17 mouse cellular contexts compared by ENCODE assay signal in genomic region chr6:108844093-108844492, GRCm38 (mm10). TPM values are rescaled to one million over a fixed set of nuclear protein-coding genes. Genes with fewer than 3 reads are reported as not detected.
DNase-seq lines count a peak whose midpoint lies in the region; ATAC-seq and TF ChIP-seq lines count a peak whose summit lies in the region.
"Had no signal": no experiment of that assay in that cellular context is flagged by ENCODE, and none has a peak within 500 bp of the region (broad histone marks: within the 10 kb centered on the region; RNA-seq: fewer than 3 reads in every experiment).

No protein-coding gene starts in this region.

- H3K4me2 ChIP-seq in lung, postnatal 0 days (replicated peaks; ENCODE audit: low read depth, low read length): no peak overlapping the region
- no peak overlapping the region for H3K4me2 ChIP-seq in midbrain, embryonic 13.5 days (replicated peaks)
- H3K4me2 ChIP-seq: embryonic facial prominence, embryonic 13.5 days; liver, embryonic 13.5 days; lung, embryonic 15.5 days had no signal

- H3K4me1 ChIP-seq in lung, postnatal 0 days (ENCODE audit: insufficient read depth, low read depth, low read length): no peaks in the 10 kb centered on the region
- H3K4me1 ChIP-seq in MEL (ENCODE audit: control insufficient read depth in 1 of 2, insufficient read depth in 2 of 2, low read length in 2 of 2): peaks cover 0 to 6% of the 10 kb centered on the region in 2 experiments; a peak in 2 of 4 replicates
- no peaks in the 10 kb centered on the region for H3K4me1 ChIP-seq in midbrain, embryonic 13.5 days (replicated peaks)
- H3K4me1 ChIP-seq: embryonic facial prominence, embryonic 13.5 days; liver, embryonic 13.5 days; lung, embryonic 15.5 days had no signal

- peaks cover 4% of the 10 kb centered on the region; the same call in 1 of the 2 replicates for H3K36me3 ChIP-seq in lung, postnatal 0 days (ENCODE audit: insufficient read depth, low read length)
- peaks cover 3 to 13% of the 10 kb centered on the region in 2 experiments; a peak in 3 of 4 replicates for H3K36me3 ChIP-seq in MEL (ENCODE audit: control insufficient read depth in 1 of 2, insufficient read depth in 2 of 2, low read length in 2 of 2)
- H3K36me3 ChIP-seq in midbrain, embryonic 13.5 days: peaks cover 56% of the 10 kb centered on the region

- no peak for TF ChIP-seq POLR2A in MEL (IDR thresholded peaks at IDR 0.05; ENCODE audit: control insufficient read depth in 1 of 2, insufficient read depth in 1 of 2, low read depth in 1 of 2, low read length in 2 of 2, poor library complexity in 1 of 2)

- no peak for TF ChIP-seq CTCF in lung, postnatal 0 days (IDR thresholded peaks at IDR 0.05)
- no peak for TF ChIP-seq CTCF in MEL (IDR thresholded peaks at IDR 0.05 in 2 of 3, conservative IDR thresholded peaks at IDR 0.05 in 1 of 3; ENCODE audit: control insufficient read depth in 1 of 3, insufficient read depth in 1 of 3, low read depth in 2 of 3, low read length in 3 of 3, poor library complexity in 1 of 3, severe bottlenecking in 1 of 3)

- no peak overlapping the region for H3K9ac ChIP-seq in lung, postnatal 0 days (replicated peaks; ENCODE audit: low read depth)
- H3K9ac ChIP-seq in MEL (ENCODE audit: control insufficient read depth, low read depth, low read length, poor library complexity, severe bottlenecking): no peak overlapping the region
- no peak overlapping the region for H3K9ac ChIP-seq in midbrain, embryonic 13.5 days (replicated peaks)
- H3K9ac ChIP-seq: embryonic facial prominence, embryonic 13.5 days; liver, embryonic 13.5 days; lung, embryonic 15.5 days had no signal

- no peaks in the 10 kb centered on the region for H3K27me3 ChIP-seq in lung, postnatal 0 days (replicated peaks; ENCODE audit: insufficient read depth, low read length)
- H3K27me3 ChIP-seq in MEL (ENCODE audit: control insufficient read depth in 1 of 2, insufficient read depth in 2 of 2, low read length in 2 of 2): no peaks in the 10 kb centered on the region
- no peaks in the 10 kb centered on the region for H3K27me3 ChIP-seq in midbrain, embryonic 13.5 days
- H3K27me3 ChIP-seq: embryonic facial prominence, embryonic 13.5 days; liver, embryonic 13.5 days; lung, embryonic 15.5 days had no signal

- no peak for TF ChIP-seq RAD21 in MEL (IDR thresholded peaks at IDR 0.05; ENCODE audit: low read depth, low read length)

- no peaks in the 10 kb centered on the region for H3K79me2 ChIP-seq in MEL (ENCODE audit: control insufficient read depth, insufficient read depth, low read length, poor library complexity)

- H3K27ac ChIP-seq in lung, postnatal 0 days (ENCODE audit: low read length): no peak overlapping the region
- H3K27ac ChIP-seq in MEL (ENCODE audit: control insufficient read depth, low read depth, low read length): peak overlapping the region; percentile 29; the same call in 1 of the 2 replicates
- H3K27ac ChIP-seq in midbrain, embryonic 13.5 days: no peak overlapping the region
- H3K27ac ChIP-seq: embryonic facial prominence, embryonic 13.5 days; hindbrain, postnatal 0 days; liver, embryonic 13.5 days; lung, embryonic 15.5 days had no signal

- 47% methylated on average over 3 of the region's 3 CpGs for WGBS in lung, postnatal 0 days
- WGBS in midbrain, embryonic 13.5 days: 88% methylated on average over 3 of the region's 3 CpGs

- H3K9me3 ChIP-seq in lung, postnatal 0 days (ENCODE audit: low read length): no peaks in the 10 kb centered on the region
- no peaks in the 10 kb centered on the region for H3K9me3 ChIP-seq in MEL (replicated peaks; ENCODE audit: insufficient read depth, low read length)
- no peaks in the 10 kb centered on the region for H3K9me3 ChIP-seq in midbrain, embryonic 13.5 days
- H3K9me3 ChIP-seq: embryonic facial prominence, embryonic 13.5 days; liver, embryonic 13.5 days; lung, embryonic 15.5 days had no signal

- no peak for TF ChIP-seq EP300 in lung, postnatal 0 days (IDR thresholded peaks at IDR 0.05)
- no peak for TF ChIP-seq EP300 in MEL (IDR thresholded peaks at IDR 0.05; ENCODE audit: low read depth in 1 of 2, low read length in 2 of 2)

- DNase-seq in lung, postnatal 0 days (ENCODE audit: low spot score): no peak
- no peak for DNase-seq in lung, postnatal 36 days
- no peak for DNase-seq in MEL (ENCODE audit: low read depth, low spot score)
- peak; percentile 65 for DNase-seq in naive thymus-derived CD4-positive, alpha-beta T cell, adult 2 months (ENCODE audit: low read depth)
- DNase-seq in adrenal gland, postnatal 36 days: no peak
- no peak for DNase-seq in layer of hippocampus, adult 18-20 months (ENCODE audit: low spot score in 2 of 2)
- DNase-seq: cerebellum, adult 8-10 months; gastrocnemius, postnatal 14 days; heart, postnatal 4 days; kidney, adult 8-10 months; liver, embryonic 13.5 days; right cerebral cortex, adult 18-20 months had no signal

- H3K4me3 ChIP-seq in lung, postnatal 0 days (ENCODE audit: low read depth, low read length): no peak overlapping the region
- H3K4me3 ChIP-seq in MEL (ENCODE audit: control insufficient read depth in 1 of 2, insufficient read depth in 1 of 2, low read depth in 2 of 2, low read length in 2 of 2): no peak overlapping the region
- no peak overlapping the region for H3K4me3 ChIP-seq in midbrain, embryonic 13.5 days (replicated peaks)
- H3K4me3 ChIP-seq: embryonic facial prominence, embryonic 13.5 days; liver, embryonic 13.5 days; lung, embryonic 15.5 days had no signal

- ATAC-seq in lung, postnatal 0 days: peak; percentile 43
- ATAC-seq in granulocyte monocyte progenitor cell, adult 5-6 weeks (replicated peaks; ENCODE audit: poor library complexity, severe bottlenecking): peak; percentile 83
- ATAC-seq in midbrain, embryonic 13.5 days: no peak
- ATAC-seq: hindbrain, postnatal 0 days had no signal

TF ChIP-seq in MEL, 35 proteins besides CTCF, POLR2A, EP300 and RAD21:
- TF ChIP-seq NELFE (IDR thresholded peaks at IDR 0.05; ENCODE audit: low read depth, low read length) (no peak), CHD1 (IDR thresholded peaks at IDR 0.05; ENCODE audit: low read depth, low read length) (no peak), ZNF384 (IDR thresholded peaks at IDR 0.05; ENCODE audit: low read depth, low read length) (no peak), ELF1 (IDR thresholded peaks at IDR 0.05; ENCODE audit: low read depth, low read length) (no peak), POLR2AphosphoS5 (IDR thresholded peaks at IDR 0.05; ENCODE audit: borderline replicate concordance, low read depth, low read length) (no peak), MYC (IDR thresholded peaks at IDR 0.05; ENCODE audit: low read depth, low read length) (no peak), BHLHE40 (IDR thresholded peaks at IDR 0.05; ENCODE audit: borderline replicate concordance, low read depth, low read length) (no peak), SIN3A (IDR thresholded peaks at IDR 0.05; ENCODE audit: low read length) (no peak), ZKSCAN1 (IDR thresholded peaks at IDR 0.05; ENCODE audit: low read depth, low read length) (no peak), HCFC1 (IDR thresholded peaks at IDR 0.05; ENCODE audit: low read depth, low read length) (no peak), UBTF (IDR thresholded peaks at IDR 0.05; ENCODE audit: borderline replicate concordance, insufficient read depth, low read depth, low read length) (no peak), TAL1 (IDR thresholded peaks at IDR 0.05; ENCODE audit: low read length) (no peak), JUND (IDR thresholded peaks at IDR 0.05; ENCODE audit: low read depth, low read length) (no peak), ETS1 (IDR thresholded peaks at IDR 0.05; ENCODE audit: low read depth, low read length) (no peak), MEF2A (IDR thresholded peaks at IDR 0.05; ENCODE audit: extremely low read depth, insufficient replicate concordance, low read depth, low read length, poor library complexity, severe bottlenecking) (no peak), KAT2A (conservative IDR thresholded peaks at IDR 0.05; ENCODE audit: low read depth, low read length) (no peak), CHD2 (IDR thresholded peaks at IDR 0.05; ENCODE audit: low read length) (no peak)

RNA-seq across cellular contexts. Expression of gene Edem1, which starts 15.7 kb away (rescaled TPM):
- 15.0 and 15.5 TPM in 2 replicates for polyA plus RNA-seq in lung, postnatal 0 days (2015; fragmentation: Nextera tagmentation; extraction: Ambion mirVana)
- total RNA-seq in MEL (2012; rRNA removed): 10.8 and 11.1 TPM in 2 replicates
- 10 to 100 TPM in 1 of 2 experiments, not detected in 1; 17.9 TPM for polyA plus RNA-seq in MEL (2012; ENCODE audit: insufficient read depth in 1 of 2, insufficient read length in 2 of 2, low read depth in 1 of 2, low replicate concordance in 2 of 2, missing spikeins in 1 of 2)
- total RNA-seq in granulocyte monocyte progenitor cell, adult 5-6 weeks (2014; fragmentation: Nextera tagmentation): 70.0 and 110 TPM in 2 replicates
- 53.6 and 60.7 TPM in 2 replicates for total RNA-seq in granulocyte monocyte progenitor cell, adult 5-6 weeks (2017)
- polyA plus RNA-seq in midbrain, embryonic 13.5 days (2015; fragmentation: Nextera tagmentation; extraction: Ambion mirVana): 5.0 and 6.6 TPM in 2 replicates
- total RNA-seq in adrenal gland, postnatal 36 days (2021): 10 to 100 TPM; 43.8 to 68.9 TPM
- total RNA-seq in layer of hippocampus, adult 18-20 months (2021): 10 to 100 TPM; 14.6 to 15.6 TPM
